Mouse (Mus musculus): ENCODE measurements around the gene Irak2. TPM values are rescaled to one million over a fixed set of nuclear protein-coding genes. Genes with fewer than 3 reads are reported as not detected.

Gene Irak2
- polyA plus RNA-seq, 1 experiment from 2014 or later: 0.90 TPM

DNA sequence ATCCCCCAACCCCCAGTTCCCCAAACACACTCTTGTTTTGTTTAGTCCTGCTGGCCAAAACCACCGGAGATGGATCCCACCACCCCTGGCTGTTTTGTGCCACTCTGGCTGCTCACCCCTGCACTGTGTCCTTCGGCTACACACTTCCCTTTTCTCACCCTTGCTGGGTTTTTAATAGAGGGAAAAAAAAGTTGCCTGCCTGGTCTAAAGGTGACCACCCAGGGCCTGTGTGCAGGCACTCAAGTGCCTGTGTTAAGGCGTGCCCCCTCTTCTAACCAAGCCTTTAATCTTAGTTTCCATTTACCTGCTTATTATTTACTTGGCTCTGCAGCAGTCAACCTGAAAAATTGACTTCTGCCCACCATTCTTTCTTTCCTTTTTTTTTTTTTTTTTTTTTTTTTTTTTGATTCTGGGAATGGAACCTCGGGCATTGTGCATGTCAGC lies 12.0 kb downstream of the Irak2 start:
- Histone ChIP-seq H3K27me3 (replicated peaks; ENCODE audit: control insufficient read depth, insufficient read depth, low read length) (no peaks in the 10 kb centered on the region), H3K27ac (ENCODE audit: low read depth, low read length) (no peak overlapping the region)

DNA sequence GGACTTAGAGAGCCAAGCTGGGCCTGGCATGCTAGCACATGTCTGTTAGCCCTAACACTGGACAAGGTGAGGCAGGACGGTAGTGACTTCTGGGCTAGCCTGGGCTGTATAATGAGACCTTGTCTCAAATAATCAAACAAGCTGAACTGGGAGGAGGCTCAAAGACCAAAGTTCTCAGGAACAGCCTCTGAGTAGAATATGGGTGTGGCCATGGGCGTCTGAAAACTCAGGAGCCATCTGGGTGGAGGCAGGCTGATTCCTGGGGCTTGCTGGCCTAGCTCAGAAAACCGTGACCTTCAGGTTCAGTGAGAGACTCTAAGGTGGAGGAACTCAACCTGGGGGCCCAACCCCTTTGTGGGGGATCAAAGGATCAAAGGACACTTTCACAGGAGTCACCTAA lies 13.4 kb downstream of the Irak2 start:
- no peak for DNase-seq (ENCODE audit: low spot score)
- ATAC-seq: no peak
- Histone ChIP-seq H3K4me1 (ENCODE audit: control insufficient read depth, insufficient read depth, low read length) (no peaks in the 10 kb centered on the region), H3K4me3 (ENCODE audit: low read depth, low read length) (no peak overlapping the region), H3K9me3 (replicated peaks; ENCODE audit: control insufficient read depth, low read length) (no peaks in the 10 kb centered on the region), H3K36me3 (ENCODE audit: control insufficient read depth, insufficient read depth, low read length) (no peaks in the 10 kb centered on the region), H3K9ac (ENCODE audit: low read length) (no peak overlapping the region), H3K27me3 (replicated peaks; ENCODE audit: control insufficient read depth, insufficient read depth, low read length) (no peaks in the 10 kb centered on the region), H3K27ac (ENCODE audit: low read depth, low read length) (no peak overlapping the region), H3K4me2 (ENCODE audit: low read length) (no peak overlapping the region)
- WGBS: 85% methylated on average over 3 of the region's 3 CpGs

More for the DNA sequence above, 12.0 kb downstream of the Irak2 start:
- DNase-seq (ENCODE audit: low spot score) (no peak), ATAC-seq (no peak)
- WGBS: 84% methylated on average over 4 of the region's 4 CpGs
- Histone ChIP-seq H3K9ac (ENCODE audit: low read length) (no peak overlapping the region), H3K4me2 (ENCODE audit: low read length) (no peak overlapping the region), H3K4me1 (ENCODE audit: control insufficient read depth, insufficient read depth, low read length) (no peaks in the 10 kb centered on the region), H3K9me3 (replicated peaks; ENCODE audit: control insufficient read depth, low read length) (no peaks in the 10 kb centered on the region), H3K4me3 (ENCODE audit: low read depth, low read length) (no peak overlapping the region), H3K36me3 (ENCODE audit: control insufficient read depth, insufficient read depth, low read length) (no peaks in the 10 kb centered on the region)

DNA sequence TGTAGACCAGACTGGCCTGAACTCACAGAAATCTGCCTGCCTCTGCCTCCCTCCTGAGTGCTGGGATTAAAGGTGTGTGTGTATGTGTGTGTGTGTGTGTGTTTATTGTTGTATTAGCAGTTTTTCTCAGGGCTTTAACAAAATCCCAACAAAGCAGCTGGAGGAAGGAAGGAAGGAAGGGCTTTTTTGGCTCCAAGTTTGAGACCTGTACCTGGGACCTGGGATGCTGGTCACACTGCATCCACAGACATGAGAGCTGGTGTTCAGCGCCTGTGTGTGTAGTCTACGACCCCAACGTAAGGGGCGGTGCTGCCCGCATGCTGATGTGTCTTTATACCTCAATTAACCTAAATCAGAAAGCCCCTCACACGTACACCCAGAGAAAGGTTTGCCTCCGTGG lies 15.3 kb downstream of the Irak2 start:
- DNase-seq (ENCODE audit: low spot score): no peak
- Histone ChIP-seq H3K4me3 (ENCODE audit: low read depth, low read length) (no peak overlapping the region), H3K4me1 (ENCODE audit: control insufficient read depth, insufficient read depth, low read length) (no peaks in the 10 kb centered on the region), H3K9ac (ENCODE audit: low read length) (no peak overlapping the region), H3K4me2 (ENCODE audit: low read length) (no peak overlapping the region), H3K9me3 (replicated peaks; ENCODE audit: control insufficient read depth, low read length) (no peaks in the 10 kb centered on the region), H3K27ac (ENCODE audit: low read depth, low read length) (no peak overlapping the region), H3K36me3 (ENCODE audit: control insufficient read depth, insufficient read depth, low read length) (no peaks in the 10 kb centered on the region), H3K27me3 (replicated peaks; ENCODE audit: control insufficient read depth, insufficient read depth, low read length) (no peaks in the 10 kb centered on the region)
- no peak for ATAC-seq
- 93% methylated on average over 7 of the region's 7 CpGs for WGBS

- H3K36me3 ChIP-seq (ENCODE audit: control insufficient read depth, insufficient read depth, low read length): no peaks in the 10 kb centered on the region
- H3K9me3 ChIP-seq (replicated peaks; ENCODE audit: control insufficient read depth, low read length): no peaks in the 10 kb centered on the region
- H3K4me3 ChIP-seq (ENCODE audit: low read depth, low read length): no peak overlapping the region
- no peak overlapping the region for H3K4me2 ChIP-seq (ENCODE audit: low read length)
- DNase-seq (ENCODE audit: low spot score) (no peak), ATAC-seq (no peak)
- no peaks in the 10 kb centered on the region for H3K4me1 ChIP-seq (ENCODE audit: control insufficient read depth, insufficient read depth, low read length)
- H3K27me3 ChIP-seq (replicated peaks; ENCODE audit: control insufficient read depth, insufficient read depth, low read length): no peaks in the 10 kb centered on the region
- no peak overlapping the region for H3K9ac ChIP-seq (ENCODE audit: low read length)
- WGBS: 87% methylated on average over 8 of the region's 8 CpGs
- no peak overlapping the region for H3K27ac ChIP-seq (ENCODE audit: low read depth, low read length)
Measured at GRCm38 (mm10) chr6:113654102-113654501, 15.8 kb downstream of the Irak2 start.

DNA sequence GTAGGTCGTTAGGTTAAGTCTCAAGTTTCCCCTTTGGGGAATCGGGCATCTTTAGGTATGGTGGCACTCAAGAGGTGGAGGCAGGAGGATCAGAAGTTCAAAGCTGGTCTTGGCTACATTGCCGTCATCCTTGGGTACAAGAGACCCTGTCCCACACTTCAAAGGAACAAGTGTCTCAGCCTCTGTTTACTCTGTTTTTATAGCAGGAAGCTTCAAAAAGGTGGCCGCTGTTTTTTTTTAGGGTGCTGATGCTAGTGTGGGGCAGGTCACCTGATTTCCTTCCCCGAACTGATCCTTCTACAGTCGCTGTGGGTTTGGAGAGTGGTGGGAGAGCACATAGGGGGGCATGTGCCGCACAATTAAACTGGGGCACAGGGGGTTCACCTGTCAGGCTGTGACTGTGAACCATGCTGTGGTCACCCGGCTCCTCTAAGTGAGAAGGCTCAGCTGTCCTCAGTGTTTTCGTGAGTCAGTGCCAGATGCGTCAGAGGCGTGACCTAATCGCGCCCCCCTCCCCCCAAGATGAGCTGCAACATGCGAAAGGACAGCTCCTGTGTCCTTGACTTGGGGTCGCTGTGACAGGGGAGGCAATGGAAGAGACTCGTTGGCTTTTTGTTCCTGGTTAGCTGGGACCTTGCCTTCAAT lies 16.6 kb downstream of the Irak2 start:
- WGBS: 86% methylated on average over 16 of the region's 16 CpGs
- DNase-seq (ENCODE audit: low spot score): no peak
- no peaks in the 10 kb centered on the region for H3K9me3 ChIP-seq (replicated peaks; ENCODE audit: control insufficient read depth, low read length)
- no peak overlapping the region for H3K9ac ChIP-seq (ENCODE audit: low read length)
- no peaks in the 10 kb centered on the region for H3K27me3 ChIP-seq (replicated peaks; ENCODE audit: control insufficient read depth, insufficient read depth, low read length)
- no peak overlapping the region for H3K27ac ChIP-seq (ENCODE audit: low read depth, low read length)
- H3K36me3 ChIP-seq (ENCODE audit: control insufficient read depth, insufficient read depth, low read length): no peaks in the 10 kb centered on the region
- H3K4me1 ChIP-seq (ENCODE audit: control insufficient read depth, insufficient read depth, low read length): no peaks in the 10 kb centered on the region
- H3K4me3 ChIP-seq (ENCODE audit: low read depth, low read length): no peak overlapping the region
- H3K4me2 ChIP-seq (ENCODE audit: low read length): no peak overlapping the region
- no peak for ATAC-seq

DNA sequence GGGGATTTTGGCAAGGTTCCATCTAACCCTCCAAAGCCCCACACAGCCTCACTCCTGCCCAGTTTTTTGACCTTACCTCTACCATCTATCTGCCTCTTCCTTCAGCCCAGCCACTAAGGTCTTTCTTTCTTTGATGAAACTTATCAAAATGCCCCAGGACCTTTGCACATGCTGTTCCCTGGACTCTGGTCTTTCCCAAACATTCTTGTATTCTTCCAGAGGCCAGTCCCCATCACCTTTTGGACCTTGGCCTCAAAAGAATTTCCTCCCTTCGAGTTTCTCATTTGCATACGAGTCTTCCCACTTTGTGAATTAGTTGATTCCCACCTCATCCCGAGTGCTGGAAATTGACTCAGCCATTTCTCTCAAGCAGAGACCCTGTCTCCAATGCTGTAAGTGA lies 17.2 kb downstream of the Irak2 start:
- Histone ChIP-seq H3K4me3 (ENCODE audit: low read depth, low read length) (no peak overlapping the region), H3K9me3 (replicated peaks; ENCODE audit: control insufficient read depth, low read length) (no peaks in the 10 kb centered on the region), H3K4me1 (ENCODE audit: control insufficient read depth, insufficient read depth, low read length) (no peaks in the 10 kb centered on the region), H3K9ac (ENCODE audit: low read length) (no peak overlapping the region), H3K27me3 (replicated peaks; ENCODE audit: control insufficient read depth, insufficient read depth, low read length) (no peaks in the 10 kb centered on the region), H3K4me2 (ENCODE audit: low read length) (no peak overlapping the region), H3K36me3 (ENCODE audit: control insufficient read depth, insufficient read depth, low read length) (no peaks in the 10 kb centered on the region), H3K27ac (ENCODE audit: low read depth, low read length) (no peak overlapping the region)
- ATAC-seq: no peak
- DNase-seq (ENCODE audit: low spot score): no peak
- WGBS: 91% methylated on average over 3 of the region's 3 CpGs

GRCm38 (mm10) chr6:113656847-113657246 lies 18.6 kb downstream of the Irak2 start:
- WGBS: 81% methylated on average over 6 of the region's 6 CpGs
- DNase-seq (ENCODE audit: low spot score) (no peak), ATAC-seq (no peak)
- Histone ChIP-seq H3K4me1 (ENCODE audit: control insufficient read depth, insufficient read depth, low read length) (no peaks in the 10 kb centered on the region), H3K4me2 (ENCODE audit: low read length) (no peak overlapping the region), H3K9me3 (replicated peaks; ENCODE audit: control insufficient read depth, low read length) (no peaks in the 10 kb centered on the region), H3K4me3 (ENCODE audit: low read depth, low read length) (no peak overlapping the region), H3K36me3 (ENCODE audit: control insufficient read depth, insufficient read depth, low read length) (no peaks in the 10 kb centered on the region), H3K27ac (ENCODE audit: low read depth, low read length) (no peak overlapping the region), H3K9ac (ENCODE audit: low read length) (no peak overlapping the region), H3K27me3 (replicated peaks; ENCODE audit: control insufficient read depth, insufficient read depth, low read length) (no peaks in the 10 kb centered on the region)

GRCm38 (mm10) chr6:113658226-113658625 lies 20.0 kb downstream of the Irak2 start:
- WGBS: 72% methylated on average over 3 of the region's 3 CpGs
- no peaks in the 10 kb centered on the region for H3K27me3 ChIP-seq (replicated peaks; ENCODE audit: control insufficient read depth, insufficient read depth, low read length)
- no peaks in the 10 kb centered on the region for H3K36me3 ChIP-seq (ENCODE audit: control insufficient read depth, insufficient read depth, low read length)
- no peak overlapping the region for H3K9ac ChIP-seq (ENCODE audit: low read length)
- no peak overlapping the region for H3K4me3 ChIP-seq (ENCODE audit: low read depth, low read length)
- H3K4me1 ChIP-seq (ENCODE audit: control insufficient read depth, insufficient read depth, low read length): no peaks in the 10 kb centered on the region
- peaks cover 4% of the 10 kb centered on the region; the same call in 1 of the 2 replicates for H3K9me3 ChIP-seq (replicated peaks; ENCODE audit: control insufficient read depth, low read length)
- H3K27ac ChIP-seq (ENCODE audit: low read depth, low read length): no peak overlapping the region
- ATAC-seq (no peak), DNase-seq (ENCODE audit: low spot score) (no peak)
- no peak overlapping the region for H3K4me2 ChIP-seq (ENCODE audit: low read length)

GRCm38 (mm10) chr6:113659648-113660491 lies 21.6 kb downstream of the Irak2 start:
- DNase-seq (ENCODE audit: low spot score): no peak
- Histone ChIP-seq H3K36me3 (ENCODE audit: control insufficient read depth, insufficient read depth, low read length) (no peaks in the 10 kb centered on the region), H3K4me2 (ENCODE audit: low read length) (no peak overlapping the region), H3K27me3 (replicated peaks; ENCODE audit: control insufficient read depth, insufficient read depth, low read length) (no peaks in the 10 kb centered on the region), H3K9ac (ENCODE audit: low read length) (no peak overlapping the region), H3K4me3 (ENCODE audit: low read depth, low read length) (no peak overlapping the region), H3K4me1 (ENCODE audit: control insufficient read depth, insufficient read depth, low read length) (no peaks in the 10 kb centered on the region), H3K9me3 (replicated peaks; ENCODE audit: control insufficient read depth, low read length) (peaks cover 4% of the 10 kb centered on the region; the same call in 1 of the 2 replicates), H3K27ac (ENCODE audit: low read depth, low read length) (no peak overlapping the region)
- WGBS: 73% methylated on average over 8 of the region's 8 CpGs
- no peak for ATAC-seq
